Mouse (Mus musculus): ENCODE results near the gene Ldha.
"Not testable (repeated sequence)": the region's sequence is repeated elsewhere in the genome, so short reads cannot be mapped to it uniquely, and the experiment has no call there.

The Ldha gene

DNA sequence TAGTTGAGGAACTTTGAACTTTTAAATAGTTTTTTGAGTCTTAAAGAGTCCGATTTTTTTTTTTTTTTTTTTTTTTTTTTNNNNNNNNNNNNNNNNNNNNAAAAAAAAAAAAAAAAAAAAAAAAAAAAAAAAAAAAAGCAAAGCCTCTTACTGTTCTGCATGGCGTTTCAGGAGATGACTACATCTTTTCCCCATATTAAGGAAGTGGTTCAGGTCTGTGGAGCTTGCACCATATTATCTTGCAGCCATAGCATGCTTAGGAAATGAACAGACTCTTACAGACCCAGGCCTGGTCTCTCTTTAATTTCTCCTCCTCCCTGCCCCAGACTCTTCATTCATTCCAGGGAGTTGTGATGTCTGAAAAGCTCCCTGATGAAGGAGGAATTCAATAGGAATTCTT is 39.7 kb downstream of the Ldha start:
- no peak for DNase-seq (ENCODE audit: low spot score)

DNA sequence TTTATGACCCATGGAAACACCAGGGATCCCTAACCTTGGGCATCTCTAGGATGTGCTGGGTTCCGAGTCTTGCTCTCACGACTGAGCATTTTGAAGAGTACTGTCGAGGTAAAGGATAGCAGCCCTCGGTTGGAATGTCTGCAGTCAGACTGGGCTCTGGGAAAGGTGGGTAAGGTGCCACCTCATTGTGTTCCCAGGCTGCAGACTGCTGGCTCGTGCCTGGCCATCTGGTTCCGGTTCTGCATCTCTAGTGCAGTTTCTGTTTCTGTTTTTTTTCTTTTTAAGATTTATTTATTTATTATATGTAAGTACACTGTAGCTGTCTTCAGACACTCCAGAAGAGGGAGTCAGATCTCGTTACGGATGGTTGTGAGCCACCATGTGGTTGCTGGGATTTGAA is 40.7 kb downstream of the Ldha start:
- DNase-seq (ENCODE audit: low spot score), result not testable (repeated sequence)

DNA sequence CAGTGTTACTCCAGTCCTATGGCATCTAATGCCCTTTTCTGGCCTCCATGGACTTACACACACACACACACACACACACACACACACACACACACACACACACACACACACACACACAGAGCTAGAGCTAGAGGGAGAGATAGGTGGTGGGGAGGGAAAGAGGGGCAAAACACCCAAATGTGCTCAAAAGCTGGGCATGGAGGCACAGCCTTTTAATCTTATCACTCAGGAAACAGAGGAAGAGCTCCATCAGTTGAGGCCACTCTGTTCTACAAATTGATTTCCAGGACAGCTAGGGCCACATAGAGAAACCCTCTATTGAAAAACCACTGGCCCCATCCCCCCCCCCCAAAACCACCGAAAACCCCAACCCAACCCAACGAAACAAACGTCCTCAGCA is 42.0 kb downstream of the Ldha start:
- DNase-seq (ENCODE audit: low spot score), result no peak

DNA sequence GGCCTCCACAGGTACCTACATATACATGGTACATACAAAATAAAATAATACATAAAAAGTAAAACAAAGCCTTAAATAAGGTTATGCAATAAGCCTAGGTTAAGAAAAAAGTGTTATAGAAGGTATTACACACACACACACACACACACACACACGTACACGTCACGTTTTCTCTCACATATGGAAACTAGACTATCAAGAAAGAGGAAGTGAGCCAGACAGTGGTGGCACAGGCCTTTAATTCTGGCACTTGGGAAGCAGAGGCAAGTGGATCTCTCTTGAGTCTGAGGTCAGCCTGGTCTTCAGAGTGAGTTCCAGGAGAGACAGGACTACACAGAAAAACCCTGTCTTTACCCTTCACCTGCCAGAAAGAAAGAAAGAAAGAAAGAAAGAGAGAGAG is 54.2 kb downstream of the Ldha start:
- peak; percentile 5 for DNase-seq (ENCODE audit: low spot score)

DNA sequence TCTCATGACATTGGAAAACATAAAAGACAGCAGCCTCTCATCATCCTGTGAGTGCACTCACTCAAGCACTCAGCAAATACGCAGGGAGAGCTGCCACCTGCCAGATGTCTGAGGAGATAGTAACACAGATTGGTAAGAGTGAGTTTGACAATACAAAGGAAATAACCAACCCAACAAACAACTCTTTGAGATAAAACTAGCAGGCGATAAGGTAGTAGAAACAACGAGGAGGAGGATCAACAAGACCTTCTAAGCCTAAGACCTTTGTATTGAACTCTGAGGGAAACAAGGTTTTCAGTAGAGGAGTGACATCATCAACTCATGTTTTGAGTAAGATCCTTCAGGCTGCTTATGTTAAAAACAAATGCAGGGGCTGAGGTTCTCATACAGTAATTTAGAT is 58.1 kb downstream of the Ldha start:
- no peak for DNase-seq (ENCODE audit: low spot score)
